Mouse (Mus musculus) layer of hippocampus, postnatal 10 days (tissue): ENCODE measurements around the gene Slc25a17. TPM values are rescaled to one million over a fixed set of nuclear protein-coding genes. Genes with fewer than 3 reads are reported as not detected.
A peak's percentile ranks its signal among the peaks of the same experiment; 100 is the strongest.

Experiments
- DNase-seq, 2 experiments: peaks; one replicate each; pipeline ENCODE4 v3.0.0; 2021; ENCODE audit warnings: low spot score in 2 of 2
- total RNA-seq, 2 experiments: library from RNA; stranded (reverse); gene quantifications; 2 replicates each; pipeline ENCODE4 v1.2.3; 2021

The Slc25a17 gene
- total RNA-seq, 2 experiments from 2014 or later: 58.1 to 61.2 TPM

DNA sequence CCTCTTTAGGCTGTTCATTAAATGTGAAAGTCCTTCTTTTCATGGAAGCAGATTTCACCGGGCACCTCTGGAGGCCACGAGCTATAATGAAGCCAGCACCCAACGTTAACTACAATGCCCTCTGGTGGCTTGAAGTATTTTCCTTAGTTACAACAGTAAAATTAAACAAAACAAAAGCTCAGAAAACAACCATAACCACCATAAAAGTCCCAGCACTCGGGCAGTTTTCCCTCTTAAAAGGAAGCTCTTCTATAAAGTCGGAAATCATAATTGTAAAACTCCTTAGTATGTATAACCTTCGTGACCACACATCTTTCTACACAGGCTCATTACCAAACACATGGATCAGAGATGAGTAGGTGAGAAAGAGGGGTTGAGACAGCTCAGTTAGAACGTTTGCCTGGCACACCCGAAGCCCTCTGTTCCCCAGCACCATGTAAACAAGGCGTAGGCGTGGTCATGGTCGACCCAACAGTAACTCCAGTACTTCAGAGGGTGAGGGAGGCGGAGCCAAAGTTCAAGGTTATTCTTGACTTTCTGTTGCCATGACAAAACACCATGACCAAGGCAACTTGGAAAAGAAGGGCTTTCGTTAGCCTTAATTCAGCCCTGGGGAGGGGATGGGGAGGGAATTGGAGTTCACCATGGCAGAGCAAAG lies 58.3 kb downstream of the Slc25a17 start:
- no peak for DNase-seq

DNA sequence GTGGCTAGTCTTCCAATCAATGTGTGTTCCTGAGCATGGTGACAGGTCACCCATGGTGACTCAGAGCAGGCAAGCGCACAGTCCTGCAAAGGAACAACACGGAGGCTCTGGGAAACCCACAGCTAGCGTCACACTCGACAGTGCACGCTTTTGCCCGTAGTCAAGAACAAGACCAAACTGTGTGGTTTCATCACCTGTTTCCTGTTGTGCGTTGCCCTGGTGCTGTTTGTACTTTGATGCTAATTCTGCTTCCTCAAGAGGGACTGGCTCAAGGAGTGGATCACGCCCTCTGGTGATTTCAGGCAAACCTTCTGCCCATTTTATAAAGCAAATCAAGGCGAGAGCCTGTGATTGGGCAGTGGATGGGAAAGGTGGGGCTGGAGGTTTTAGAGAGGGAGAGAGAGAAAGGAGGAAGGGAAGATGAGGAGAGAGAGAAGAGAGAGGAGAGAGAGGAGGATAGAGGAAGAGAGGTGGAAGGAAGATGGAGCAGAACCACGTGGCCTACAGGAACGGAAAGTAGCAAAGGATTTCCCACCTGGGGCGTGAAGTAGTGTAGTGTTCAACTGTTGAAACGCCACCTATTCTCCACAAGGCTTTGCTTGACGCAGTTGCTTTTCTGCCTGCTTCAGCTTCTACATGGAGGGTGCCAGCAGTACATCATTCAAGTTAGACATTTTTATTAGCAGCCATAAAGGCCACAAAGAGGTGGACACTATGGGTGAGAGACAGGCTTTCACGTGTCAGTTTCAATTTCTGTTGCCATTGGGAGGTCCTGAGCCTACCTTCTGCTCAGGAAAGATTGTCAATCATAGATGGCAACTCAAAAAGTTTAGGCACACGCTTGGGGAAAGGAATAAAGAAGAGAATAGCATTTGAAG lies 59.2 kb downstream of the Slc25a17 start:
- DNase-seq: no peak

DNA sequence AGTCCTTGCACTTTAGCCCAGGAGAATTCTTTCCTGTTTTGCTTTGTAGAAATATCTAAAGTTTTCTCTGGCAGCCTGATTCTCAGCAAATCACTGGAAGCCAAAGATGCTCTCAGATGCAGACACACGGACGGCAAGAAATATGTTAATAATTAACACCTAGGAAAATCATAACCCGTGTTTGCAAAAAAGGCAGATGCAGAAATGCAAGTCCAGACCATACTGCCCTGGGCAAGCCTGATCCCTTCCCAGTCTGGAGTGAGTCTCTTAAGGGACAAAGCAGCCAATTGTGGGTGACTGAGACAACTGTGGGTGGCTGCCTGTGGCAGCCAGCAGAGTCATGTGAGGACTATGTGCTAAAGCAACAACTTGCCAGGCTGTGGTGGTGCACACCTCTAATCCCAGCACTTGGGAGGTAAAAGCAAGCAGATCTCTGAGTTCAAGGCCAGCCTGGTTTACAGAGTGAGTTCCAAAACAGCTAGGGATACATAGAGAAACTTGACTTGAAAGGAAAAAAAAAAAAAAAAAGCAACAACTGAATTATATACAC lies 60.0 kb downstream of the Slc25a17 start:
- DNase-seq: no peak

DNA sequence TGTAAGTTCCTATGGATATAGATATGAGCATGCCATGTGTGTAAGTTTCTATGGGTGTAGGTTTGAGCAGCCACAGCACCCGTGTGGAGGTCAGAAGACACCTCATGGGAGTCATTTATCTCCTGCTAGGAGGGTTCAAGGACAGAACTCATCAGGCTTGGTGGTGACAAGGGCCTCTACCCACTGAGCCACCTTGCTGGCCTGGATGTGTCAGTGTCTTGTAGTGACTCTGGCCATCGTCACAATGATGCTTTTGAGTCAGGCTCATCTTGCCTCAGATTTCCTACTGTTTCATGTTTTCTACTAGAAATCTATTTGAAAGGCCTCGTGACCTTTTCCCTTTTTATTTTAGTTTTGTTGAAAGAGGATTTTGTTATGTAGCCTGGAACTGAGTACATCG lies 61.1 kb downstream of the Slc25a17 start:
- DNase-seq: no peak

DNA sequence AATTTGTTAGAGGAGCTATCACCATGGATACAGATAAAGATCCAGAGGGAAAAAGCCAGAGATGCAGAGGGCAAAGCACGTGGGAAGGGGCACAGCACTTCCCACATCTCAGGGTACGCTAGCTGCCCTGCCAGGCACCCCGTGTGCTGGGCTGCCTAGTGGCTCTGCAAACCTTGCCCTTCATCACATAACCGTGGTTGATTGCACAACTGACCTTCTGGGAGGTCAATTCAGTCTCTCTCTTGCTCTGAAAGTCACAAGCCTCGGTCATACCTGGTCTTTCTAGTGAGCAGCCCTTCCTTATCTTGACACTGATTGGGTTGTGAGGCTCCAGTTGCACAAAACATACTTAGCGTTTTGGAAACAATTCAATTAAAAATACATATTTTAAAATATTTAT lies 62.4 kb downstream of the Slc25a17 start:
- DNase-seq: no peak

DNA sequence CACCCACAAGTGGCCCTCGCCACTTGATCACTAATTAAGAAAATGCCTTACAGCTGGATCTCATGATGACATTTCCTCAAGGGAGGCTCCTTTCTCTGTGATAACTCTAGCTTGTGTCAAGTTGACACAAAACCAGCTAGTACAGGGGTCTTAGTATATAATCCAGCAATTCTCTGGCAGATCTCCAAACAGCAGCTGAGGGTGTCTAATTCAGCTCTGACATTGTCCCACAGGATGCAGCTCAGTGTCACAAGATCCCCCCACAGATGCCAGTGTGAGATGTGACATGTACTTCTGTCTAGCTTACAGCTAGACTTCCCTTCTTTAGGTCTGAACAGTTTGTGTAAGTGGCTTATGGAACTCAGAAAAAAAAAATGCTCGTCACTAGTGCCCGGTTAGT lies 63.1 kb downstream of the Slc25a17 start:
- no peak for DNase-seq

- DNase-seq: no peak
Observed at GRCm38 (mm10) chr15:81294897-81295296, 65.7 kb downstream of the Slc25a17 start.

DNA sequence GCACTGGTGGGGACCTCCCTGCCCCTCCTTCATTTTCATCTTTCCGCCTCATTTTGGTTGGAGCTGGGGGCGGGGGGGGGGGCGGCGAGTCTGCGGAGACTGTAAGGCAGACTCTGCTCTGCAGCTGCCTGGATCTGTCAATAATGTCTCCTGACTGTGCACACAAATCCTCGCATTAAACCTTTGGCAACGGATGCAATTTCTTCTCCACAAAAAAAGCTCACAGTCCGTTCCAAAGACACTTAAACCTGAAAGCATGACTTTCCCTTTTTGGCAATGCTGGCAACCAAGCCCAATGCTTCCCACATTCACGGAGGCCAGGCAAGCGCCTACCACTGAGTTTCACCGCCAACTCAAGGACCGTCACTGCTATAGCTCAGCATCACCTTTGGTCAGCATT lies 66.2 kb downstream of the Slc25a17 start:
- DNase-seq: no peak

DNA sequence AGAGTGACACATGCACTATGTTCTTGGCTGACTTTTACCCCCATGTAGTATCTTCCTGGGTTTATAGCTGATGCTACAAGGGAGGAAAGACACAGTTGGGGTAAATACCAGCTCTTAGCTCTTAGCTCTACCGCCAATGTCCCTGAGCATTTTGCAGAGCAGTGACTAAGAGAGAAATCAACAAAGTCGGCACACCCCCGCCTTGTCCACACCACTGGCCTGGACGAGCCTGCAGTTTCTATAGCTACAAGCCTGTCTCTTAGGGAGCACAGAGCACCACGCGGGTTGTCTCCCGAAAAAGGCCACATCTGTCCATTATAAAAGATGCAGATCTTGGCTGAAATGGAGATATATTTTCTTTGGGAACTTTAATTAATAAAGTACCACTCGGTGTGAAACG lies 69.9 kb downstream of the Slc25a17 start:
- DNase-seq: no peak

DNA sequence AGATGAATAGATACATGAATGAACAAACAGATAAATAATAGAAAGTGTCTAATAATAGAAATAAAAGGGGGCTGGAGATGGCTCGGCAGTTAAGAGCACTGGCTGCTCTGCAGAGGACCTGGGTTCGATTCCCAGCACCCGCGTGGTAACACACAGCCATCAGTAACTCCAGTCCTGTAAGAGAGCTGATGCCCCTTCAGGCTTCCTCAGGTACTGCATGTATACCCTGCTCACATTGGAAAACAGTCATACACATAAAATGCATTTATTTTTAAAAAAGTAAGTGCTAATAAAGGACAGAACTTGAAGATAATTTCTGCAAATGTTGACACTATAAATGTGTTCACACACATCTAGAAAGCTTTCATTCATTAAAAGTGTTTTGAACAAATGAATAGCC lies 70.4 kb downstream of the Slc25a17 start:
- no peak for DNase-seq

- no peak for DNase-seq
Observed at GRCm38 (mm10) chr15:81284121-81284734, 76.4 kb downstream of the Slc25a17 start.

DNA sequence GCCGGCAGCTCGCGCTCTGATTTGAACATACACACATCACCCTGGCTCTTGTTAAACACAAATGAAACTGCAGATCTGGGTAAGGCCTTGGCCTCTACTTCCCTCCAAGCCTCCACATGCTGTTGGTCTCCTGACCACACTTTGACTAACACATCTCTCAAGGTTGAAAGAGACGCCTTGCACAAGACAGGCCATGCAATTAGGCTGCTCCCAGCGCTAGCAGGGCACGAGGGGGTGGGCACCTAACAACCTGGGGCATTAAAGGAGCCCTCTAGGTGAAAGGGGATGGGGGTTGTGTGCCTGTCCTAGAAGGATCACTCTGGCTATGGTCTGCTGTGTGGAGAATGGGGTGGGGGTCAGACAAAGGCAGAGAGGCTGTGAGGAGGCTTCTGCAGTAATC lies 81.9 kb downstream of the Slc25a17 start:
- no peak for DNase-seq

DNA sequence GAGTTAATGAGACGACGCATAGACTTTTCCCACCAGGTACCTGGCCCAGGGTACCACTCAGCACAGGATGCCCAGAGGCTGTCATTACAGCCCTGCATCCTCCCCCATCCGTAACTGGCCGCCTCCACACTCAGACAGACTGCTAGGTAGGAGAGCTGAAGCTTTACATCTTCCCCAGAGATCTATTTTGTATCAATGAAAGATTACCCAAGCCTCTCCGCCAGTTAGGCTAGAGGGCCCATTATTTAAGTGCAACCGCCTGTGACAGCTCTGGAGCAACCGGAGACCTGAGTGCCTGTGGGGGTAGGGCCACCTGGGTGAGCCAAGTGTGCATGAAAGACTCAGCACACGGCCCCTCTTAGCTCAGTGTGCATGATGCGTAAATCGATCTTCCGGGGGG lies 82.7 kb downstream of the Slc25a17 start:
- DNase-seq: no peak

- no peak for DNase-seq
Observed at GRCm38 (mm10) chr15:81273361-81273760, 87.3 kb downstream of the Slc25a17 start.

DNA sequence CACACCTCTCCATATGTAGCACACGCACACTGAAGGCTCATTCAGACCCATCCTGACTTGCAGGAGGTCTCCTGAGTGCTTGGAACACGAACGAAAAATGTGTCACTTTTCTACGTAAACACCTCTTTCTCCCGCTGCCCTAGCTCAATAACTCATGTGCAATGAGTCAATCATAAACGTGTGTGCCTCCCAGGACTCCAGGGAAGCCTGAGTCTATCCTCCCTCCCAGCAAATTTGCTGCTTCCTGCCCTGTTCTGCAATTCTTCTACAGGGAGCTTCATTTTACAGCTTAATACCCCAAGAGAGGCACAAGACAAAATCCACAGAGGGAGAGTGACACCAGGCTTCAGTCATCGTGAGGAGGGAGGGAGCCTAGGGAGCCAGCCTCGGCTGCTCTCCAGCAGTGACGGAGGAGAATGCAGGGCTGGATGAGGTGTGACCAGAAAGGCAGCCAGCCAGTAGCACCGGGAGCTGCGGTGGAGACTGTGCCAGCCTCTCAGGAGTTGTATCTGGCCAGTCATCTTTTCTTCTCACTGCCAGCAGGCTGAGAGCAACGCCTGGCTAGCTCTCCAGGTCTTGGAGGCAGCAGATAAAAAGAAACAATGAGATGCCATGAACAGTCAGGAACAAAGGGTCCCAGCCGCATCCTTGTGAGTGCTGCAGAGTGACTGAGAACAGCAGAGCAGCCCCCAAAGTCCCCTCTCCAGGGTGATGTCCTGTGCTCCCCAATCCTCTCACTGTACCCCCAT lies 88.1 kb downstream of the Slc25a17 start:
- DNase-seq: peak; percentile 26 to 36

Other genes with a start within 250 kb of the Slc25a17 start
- gene Mrtfa, start 170.1 kb downstream of the Slc25a17 start, total RNA-seq: 10 to 100 TPM; 56.5 to 61.3 TPM
- gene Mchr1, start 125.3 kb downstream of the Slc25a17 start, total RNA-seq: 10 to 100 TPM; 16.4 to 17.3 TPM
- 100 to 1,000 TPM; 189 to 211 TPM for gene St13, start 39.3 kb upstream of the Slc25a17 start, total RNA-seq
- gene Xpnpep3, start 39.3 kb upstream of the Slc25a17 start, total RNA-seq: 10 to 100 TPM; 11.1 to 11.5 TPM
- under 1 TPM in 1 of 2 experiments, not detected in 1; 0.25 TPM for gene Dnajb7, start 47.5 kb upstream of the Slc25a17 start, total RNA-seq
- 100 to 1,000 TPM; 139 to 157 TPM for gene Rbx1, start 105.5 kb upstream of the Slc25a17 start, total RNA-seq
- gene Ep300, start 224.5 kb upstream of the Slc25a17 start, total RNA-seq: 10 to 100 TPM; 57.8 to 59.5 TPM